Mouse (Mus musculus): Measurements from ENCODE around the gene Mta3. TPM values are rescaled to one million over a fixed set of nuclear protein-coding genes. Genes with fewer than 3 reads are reported as not detected.

Gene Mta3
- total RNA-seq, 2 experiments from 2014 or later = 83.8 to 89.0 TPM

DNA sequence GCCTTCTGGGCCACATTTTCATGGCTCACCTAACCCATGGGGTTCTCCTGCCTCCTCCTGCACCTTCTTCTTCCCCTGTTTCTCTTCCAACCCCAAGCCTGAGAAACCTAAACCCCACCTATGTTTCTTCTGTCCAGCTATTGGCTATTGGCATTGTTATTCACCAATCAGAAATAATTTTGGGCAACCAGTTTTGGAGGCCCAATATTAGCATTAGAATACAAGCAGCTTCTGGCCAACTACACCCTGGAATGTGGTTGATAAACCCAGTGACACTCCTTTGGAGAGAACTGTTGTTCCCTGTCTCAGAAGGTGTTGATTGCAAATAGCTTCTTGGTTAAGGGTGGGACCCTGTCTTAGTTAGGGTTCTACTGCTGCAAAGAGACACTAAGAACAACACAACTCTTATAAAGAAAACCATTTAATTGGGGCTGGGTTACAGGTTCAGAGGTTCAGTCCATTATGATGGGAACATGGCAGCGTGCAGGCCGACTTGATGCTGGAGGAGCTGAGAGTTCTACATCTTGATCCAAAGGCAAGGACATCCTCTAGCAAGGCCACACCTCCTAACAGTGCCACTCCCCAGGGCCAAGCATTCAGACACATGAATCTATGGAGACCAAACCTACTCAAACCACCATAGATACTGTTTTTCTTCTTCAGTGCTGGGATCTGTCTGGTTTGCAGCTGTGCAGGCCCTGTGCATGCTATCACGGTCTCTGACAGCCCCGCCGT is 44.4 kb downstream of the Mta3 start:
- DNase-seq (ENCODE audit: extremely low spot score in 1 of 2, low spot score in 1 of 2) = no peak

DNA sequence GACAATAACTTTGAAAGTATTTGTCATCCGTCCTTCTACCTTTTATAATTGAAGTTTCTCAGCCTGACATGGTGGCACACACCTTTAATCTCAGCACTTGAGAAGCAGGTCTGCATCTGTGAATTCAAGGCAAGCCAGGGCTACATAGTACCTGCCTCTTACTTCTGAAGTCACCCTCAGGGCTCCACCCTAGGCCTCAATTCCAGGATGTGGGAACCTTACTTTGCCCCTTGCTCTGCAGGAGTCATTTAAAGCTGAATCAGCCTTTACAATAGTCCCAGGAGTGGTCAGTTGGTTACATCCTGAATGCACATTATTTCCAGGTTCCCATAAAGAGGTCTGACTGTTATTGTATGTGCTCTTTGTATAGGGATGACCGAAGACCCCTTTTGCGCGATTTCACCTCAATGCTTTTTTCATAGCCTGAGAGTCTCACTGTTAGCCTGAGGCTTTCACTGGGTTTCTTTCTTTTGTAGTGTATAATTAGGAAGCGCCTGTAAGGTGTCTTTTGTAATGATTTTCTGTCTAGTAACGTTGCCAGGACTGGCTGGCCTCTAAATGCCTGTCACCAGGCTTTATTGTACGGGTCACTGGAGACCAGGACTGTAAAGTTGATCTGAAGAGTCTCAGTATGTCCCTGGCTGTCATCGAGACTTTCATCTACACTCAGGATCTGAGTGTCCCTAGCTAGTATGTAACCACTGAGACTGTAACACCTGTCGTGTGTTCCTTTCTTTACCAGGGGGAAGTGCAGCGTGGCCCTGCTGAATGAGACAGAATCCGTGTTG is 47.3 kb downstream of the Mta3 start:
- no peak for DNase-seq (ENCODE audit: extremely low spot score in 1 of 2, low spot score in 1 of 2)

DNA sequence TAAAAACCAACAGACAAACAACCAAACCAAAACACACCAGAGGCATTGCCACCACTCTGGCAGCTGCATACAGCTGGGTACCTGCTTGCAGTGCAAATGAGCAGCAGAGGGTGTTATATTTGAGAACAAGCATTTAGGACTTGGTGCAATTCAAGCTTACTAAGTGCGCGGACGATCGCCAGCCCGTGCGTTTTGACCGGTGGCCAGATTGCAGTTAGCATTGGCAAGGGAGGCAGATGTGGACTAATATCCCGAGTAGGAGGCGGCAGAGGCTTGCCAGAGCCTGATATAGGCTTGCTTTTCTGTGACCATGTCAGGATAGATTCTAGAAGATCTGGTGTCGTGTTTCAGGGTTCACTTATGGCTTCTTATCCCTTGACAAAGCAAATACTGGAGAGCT is 52.1 kb downstream of the Mta3 start:
- no peak for DNase-seq (ENCODE audit: extremely low spot score in 1 of 2, low spot score in 1 of 2)

DNA sequence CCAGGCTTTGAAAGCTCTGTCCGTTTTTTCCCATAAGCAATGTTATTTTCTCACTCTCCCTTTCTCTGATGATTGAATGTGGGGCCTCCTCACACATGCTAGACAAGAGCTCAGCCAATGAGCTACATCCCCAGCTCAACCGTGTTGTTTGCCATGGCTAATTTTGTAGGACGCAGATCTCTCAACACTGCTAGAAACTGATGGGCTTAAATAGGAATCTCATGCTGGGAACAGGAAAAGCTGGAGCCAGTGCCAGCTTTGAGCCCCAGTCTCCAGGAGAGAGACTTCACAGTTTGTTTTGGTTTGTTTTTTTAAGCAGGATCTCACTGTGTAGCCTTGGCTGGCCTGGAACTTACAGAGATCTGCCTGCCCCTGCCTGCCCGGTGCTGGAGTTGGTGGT is 53.6 kb downstream of the Mta3 start:
- no peak for DNase-seq (ENCODE audit: extremely low spot score in 1 of 2, low spot score in 1 of 2)

DNA sequence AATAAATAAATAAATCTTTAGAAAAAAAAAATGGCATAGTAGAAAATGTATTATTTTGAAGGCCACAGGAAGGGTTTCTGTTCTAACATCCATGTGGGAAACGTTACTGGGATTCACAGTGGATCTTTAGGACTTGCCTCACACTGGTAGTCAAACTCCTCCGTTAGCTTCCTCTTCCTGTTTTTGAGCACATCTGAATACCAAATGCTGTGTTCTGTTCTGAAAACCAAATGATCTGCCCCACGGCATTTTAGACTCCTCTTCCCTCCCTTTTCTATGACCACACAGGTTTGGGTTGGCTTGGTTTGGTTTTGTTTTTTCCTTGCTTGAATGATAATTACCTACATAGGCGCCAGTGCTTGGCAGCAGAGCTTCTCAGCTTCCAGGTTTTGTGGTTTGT is 58.6 kb downstream of the Mta3 start:
- no peak for DNase-seq (ENCODE audit: extremely low spot score in 1 of 2, low spot score in 1 of 2)

DNA sequence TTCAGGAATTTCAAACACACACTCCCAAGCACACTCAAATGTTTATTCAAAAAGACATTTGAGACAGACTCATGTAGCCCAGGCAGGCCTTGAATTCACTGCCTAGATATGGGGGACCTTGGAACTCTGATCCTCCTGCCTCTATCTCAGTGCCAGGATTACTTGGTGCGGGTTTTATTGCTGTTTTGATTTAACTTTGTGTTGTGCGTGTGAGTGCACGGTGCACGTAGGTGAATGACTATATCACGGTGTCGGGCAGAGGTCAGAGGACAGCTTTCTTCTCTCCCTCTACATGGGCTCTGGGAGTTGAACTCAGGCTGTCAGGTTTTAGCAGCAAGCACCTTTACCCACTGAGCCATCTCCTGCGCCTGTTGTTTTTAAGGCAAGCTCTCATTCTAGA is 61.1 kb downstream of the Mta3 start:
- no peak for DNase-seq (ENCODE audit: extremely low spot score in 1 of 2, low spot score in 1 of 2)

DNA sequence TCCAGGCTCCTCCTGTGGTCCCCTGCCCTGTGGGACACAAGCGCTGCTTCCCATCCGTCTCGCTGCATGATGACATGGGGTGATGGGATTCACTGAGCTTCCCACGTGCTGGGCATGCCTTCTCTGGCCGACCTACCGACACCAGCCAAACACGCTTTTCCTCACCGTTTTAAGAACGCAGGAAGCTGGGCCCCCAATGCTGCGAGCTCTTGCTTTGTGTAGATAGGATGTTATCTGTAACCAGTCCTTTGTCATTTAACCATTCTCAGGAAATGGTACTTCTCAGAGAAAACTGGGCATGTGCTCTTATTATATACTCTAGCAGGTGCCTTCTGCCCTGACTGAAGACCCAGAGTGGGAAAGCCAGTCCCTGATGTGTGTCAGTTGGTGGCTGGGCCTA is 62.3 kb downstream of the Mta3 start:
- no peak for DNase-seq (ENCODE audit: extremely low spot score in 1 of 2, low spot score in 1 of 2)

DNA sequence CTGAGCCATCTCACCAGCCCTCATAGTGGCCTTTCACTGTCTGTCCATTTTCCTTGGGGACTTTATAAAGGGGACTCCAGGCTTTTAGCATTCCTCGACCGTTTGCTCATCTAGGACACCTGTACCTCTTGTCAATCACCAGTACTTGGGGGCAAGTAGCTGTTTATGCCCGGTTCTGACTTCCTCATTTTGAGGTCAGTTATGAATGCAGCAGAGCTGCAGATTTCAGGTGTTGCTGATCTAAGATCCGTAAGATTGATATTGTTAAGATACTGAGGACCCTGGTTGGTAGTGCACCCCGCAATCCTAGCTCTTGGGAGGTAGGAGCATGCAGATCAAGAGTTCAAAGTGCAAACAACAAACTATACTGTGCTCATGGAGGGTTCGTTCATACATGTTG is 64.4 kb downstream of the Mta3 start:
- DNase-seq (ENCODE audit: extremely low spot score in 1 of 2, low spot score in 1 of 2) = no peak

DNA sequence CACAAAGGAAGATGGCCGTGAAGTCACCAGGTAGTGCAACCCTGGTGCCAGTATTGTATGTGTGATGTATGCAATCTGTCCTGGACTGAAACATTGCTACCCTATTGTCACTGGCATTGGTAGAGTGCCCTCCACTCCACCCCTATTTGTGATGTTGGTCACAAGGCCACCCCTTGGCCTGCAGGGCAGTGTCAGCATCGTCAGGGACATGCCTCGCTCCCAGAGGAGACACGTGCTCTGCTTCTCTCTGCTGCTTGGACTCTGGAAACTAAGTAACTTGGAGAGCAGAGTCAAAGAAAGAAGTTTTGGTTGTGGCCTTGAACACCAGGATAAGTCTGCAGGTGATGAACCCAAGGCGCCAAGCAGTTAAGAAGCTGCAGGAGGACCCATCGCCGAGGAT is 65.0 kb downstream of the Mta3 start:
- DNase-seq (ENCODE audit: extremely low spot score in 1 of 2, low spot score in 1 of 2) = no peak

DNA sequence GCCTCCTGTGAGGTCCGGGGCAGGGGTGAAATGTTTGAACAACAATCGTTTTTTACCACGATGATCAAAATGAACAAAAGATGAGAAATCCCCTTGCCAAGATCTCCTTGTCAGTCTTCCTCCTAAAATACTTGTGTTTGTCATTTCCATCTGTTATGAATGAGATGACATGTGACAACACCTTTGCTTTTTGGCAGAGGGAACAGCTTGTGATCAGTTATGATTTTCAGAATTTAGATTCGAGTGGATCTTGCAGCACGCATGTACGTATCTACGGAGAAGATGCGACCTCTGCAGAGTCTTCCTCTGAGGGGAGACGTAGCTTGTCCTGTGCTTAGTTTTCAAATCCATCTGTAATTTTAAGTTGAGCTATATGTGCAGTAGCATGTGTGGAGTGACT is 66.1 kb downstream of the Mta3 start:
- no peak for DNase-seq (ENCODE audit: extremely low spot score in 1 of 2, low spot score in 1 of 2)

DNA sequence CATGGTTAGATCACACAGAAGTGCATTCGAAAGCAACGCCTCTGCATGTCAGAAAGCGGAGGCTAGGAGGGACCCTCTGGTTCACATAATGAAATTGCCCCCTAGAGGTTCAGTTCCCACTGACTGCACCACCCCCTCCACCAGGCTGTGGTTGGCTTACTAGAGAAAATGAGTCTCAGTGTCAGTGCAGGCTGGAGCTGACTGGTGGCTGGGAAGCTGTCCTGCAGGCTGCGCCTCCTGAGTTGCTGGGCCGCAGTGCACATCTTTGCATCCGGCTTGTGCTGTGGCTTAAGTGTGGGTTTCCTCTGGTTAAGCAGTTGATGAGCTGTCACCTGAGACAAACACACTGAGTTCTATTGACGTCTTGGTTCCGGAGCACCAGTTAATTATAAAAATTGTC is 66.7 kb downstream of the Mta3 start:
- no peak for DNase-seq (ENCODE audit: extremely low spot score in 1 of 2, low spot score in 1 of 2)

DNA sequence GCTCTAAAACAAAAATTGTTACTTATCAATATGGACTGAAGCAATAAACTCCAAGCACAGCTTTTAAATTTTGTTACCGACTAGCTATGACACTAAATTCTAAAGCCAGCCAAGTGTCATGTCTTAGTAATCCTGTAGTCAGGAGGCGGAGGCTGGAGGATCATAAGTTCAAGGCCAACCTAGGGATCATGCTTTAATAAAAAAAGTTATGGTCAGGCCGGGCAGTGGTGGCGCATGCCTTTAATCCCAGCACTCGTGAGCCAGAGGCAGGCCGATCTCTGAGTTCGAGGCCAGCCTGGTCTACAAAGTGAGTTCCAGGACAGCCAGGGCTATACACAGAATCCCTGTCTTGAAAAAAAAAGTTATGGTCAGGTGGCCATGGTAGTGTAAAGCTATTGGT is 71.0 kb downstream of the Mta3 start:
- DNase-seq (ENCODE audit: extremely low spot score in 1 of 2, low spot score in 1 of 2) = no peak

DNA sequence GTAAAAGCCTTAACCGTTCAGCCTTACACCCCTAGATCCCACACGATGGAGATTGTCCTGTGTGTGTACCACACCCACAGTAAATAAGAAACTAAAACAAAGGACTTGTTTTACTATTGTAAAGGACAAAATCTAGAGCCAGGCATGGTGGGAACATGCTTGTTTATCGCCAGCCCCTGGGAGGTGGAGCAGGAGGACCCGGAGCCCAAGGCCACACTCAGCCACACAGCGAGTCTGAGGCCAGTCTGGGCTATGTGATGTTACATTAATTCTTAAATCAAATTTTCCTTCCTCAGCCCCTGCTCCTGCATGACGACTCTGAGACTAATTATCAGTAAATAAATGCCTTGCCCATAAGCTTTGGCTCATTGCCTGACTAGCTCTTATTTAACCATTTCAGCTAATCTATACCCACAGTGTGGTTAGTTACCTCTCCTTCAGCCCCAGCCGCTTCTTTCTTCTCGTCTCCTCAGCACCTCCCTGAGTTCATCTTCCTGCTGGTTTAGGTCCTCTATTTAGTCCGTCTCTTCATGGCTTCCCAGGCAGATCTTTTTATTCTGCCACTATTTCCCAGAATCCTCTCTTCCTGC is 71.6 kb downstream of the Mta3 start:
- DNase-seq (ENCODE audit: extremely low spot score in 1 of 2, low spot score in 1 of 2) = no peak

DNA sequence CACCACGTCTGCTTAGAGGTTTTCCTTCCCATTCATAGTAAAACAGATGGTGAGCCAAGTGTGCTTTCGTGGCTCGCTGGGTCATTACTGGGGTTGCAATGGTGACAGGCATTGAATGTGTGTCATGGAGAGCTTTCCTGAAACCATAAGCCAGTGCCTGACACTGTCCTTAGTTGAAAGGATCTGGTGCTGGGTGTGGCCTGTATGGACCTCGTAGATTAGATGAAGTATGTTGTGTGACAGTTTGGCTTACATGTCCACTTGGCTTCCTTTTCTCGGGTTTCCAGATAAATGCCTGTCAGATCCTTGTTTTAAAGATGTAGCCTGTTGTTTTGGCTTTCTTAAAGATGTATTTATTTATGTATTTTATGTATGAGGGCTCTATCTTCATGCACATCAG is 74.3 kb downstream of the Mta3 start:
- no peak for DNase-seq (ENCODE audit: extremely low spot score in 1 of 2, low spot score in 1 of 2)

DNA sequence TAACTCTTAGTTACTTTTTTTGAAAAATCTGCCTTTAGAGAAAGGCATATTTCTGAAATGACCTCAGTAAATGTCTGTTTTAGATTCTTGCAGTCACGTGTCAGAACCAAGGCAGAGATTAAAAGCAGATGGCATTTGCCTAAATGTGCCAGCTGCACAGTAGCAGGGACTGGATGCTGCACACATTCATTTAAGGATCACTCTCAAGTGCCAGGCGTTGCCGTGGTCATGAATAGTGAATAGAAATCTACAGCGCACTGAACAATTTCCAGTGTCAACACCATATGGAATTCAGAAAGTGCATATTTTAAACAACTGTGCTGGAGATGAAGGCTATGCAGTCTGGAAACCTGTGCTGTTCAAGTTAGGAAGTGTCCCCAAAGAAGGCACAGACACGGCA is 76.8 kb downstream of the Mta3 start:
- DNase-seq (ENCODE audit: extremely low spot score in 1 of 2, low spot score in 1 of 2) = no peak

DNA sequence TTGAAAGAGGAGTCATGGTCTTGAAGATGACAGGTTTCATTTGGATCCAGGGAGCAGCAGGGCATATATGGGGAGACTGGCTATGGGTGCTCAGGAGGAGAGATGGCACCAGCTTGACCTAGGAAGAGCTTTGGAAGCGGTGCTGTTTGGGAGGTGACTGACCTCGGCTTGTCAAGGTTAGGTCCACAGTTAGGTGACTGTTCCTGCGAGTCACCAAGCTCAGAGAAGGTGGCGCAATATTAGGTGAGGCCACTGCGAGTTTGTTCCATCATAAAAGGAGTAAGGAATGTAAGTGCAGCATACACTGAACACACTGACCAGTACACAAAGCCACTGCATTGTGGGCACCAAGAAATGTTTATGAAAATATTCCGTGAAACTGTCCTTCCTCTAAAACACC is 80.5 kb downstream of the Mta3 start:
- DNase-seq (ENCODE audit: extremely low spot score in 1 of 2, low spot score in 1 of 2) = no peak

DNA sequence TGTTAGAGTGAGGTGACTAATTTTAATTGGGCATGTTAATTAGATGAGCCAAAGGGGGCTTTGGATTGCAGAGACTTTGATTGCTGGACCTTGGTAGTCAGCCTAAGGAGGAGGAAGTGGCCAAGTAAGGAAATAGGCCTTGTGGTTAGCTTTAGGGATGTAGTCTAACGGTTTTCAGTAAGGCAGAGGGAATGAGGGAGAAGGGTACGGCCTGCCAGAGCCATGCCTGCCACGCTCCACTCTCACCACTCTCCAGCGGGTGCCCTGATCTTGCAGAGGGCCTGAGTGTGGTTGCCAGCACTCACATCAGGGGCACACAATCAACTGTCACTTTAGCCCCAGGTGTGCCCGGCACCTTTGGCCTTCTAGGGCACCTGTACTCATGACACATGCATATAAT is 84.2 kb downstream of the Mta3 start:
- DNase-seq (ENCODE audit: extremely low spot score in 1 of 2, low spot score in 1 of 2) = no peak

DNA sequence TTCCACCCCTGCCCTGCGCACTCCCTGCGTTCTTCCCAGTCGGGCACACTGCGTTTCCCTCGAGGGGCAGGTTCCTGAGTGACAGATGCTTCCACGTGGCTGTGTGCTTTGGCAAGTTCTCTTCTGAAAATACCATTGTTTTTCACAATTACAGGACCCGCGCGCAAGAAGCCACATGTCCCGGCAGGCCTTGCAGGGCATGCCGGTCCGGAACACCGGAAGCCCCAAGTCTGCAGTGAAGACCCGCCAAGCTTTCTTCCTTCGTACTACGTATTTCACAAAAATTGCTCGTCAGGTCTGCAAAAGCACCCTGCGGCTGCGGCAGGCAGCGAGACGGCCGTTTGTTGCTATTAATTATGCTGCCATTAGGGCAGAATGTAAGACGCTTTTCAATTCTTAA is 86.4 kb downstream of the Mta3 start:
- peak in 1 of 2 experiments; percentile 9 for DNase-seq (ENCODE audit: extremely low spot score in 1 of 2, low spot score in 1 of 2)

DNA sequence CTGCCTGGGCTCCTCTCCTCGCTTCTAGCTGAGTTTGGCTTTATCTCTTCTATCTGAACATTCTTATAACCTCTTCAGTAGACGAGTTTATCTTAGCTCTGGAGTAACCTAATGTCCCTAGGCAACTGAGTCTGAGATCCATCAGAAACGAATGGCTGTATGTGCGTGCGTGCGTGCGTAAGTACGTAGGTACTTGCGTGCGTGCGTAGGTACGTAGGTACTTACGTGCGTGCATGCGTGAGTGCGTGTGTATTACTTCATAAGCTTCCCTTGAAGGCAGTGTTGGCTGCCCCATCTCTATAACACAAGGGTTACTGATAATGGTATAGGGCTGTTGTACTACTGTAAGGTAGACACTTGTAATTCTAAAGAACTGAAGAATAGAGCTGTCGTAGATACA is 89.2 kb downstream of the Mta3 start:
- no peak for DNase-seq (ENCODE audit: extremely low spot score in 1 of 2, low spot score in 1 of 2)

DNA sequence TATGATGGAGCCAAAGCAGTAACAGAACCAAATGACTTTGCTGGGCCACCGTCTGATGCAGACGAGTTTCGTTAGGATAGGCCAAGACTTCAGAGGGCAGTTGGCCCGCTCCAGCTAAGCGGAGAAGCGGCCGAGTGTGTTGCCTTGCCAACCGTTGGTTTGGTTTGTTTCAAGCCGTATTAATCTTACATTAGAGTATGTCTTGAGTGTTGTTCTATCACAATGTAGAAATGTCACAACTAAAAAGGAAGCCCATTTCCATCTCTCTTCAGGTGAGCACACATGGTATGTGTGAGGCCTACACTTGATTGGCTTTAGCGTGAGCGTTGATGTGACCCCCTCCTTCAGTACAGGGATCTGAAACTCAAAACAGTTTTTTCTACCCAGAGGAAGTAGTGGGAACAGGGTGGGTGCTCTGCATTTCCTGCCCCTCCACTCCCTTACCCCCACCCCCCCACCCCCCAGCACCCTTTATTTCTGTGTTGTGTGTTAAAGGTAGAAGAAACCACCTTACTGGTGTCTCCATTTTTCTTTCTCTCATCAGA is 93.6 kb downstream of the Mta3 start:
- DNase-seq (ENCODE audit: extremely low spot score in 1 of 2, low spot score in 1 of 2) = no peak

DNA sequence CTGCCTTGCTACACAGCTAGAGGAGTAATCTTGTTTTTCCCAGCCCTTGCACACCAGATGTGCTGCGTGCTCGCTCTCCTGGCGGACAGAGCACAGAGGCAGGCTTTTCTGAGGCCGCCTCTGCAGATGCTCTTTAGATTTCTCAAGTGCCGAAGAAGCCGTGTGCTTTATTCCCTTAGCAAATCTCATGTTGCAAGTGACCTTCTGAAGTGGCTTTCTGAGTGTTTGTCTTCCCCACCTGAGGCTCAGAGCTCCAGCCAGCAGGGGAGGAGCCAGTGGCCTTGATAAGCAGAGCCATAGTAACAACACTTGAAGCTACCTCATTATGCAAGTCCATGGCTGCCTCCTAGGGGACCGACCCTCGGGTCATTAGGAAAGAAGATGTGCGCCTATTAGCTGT is 98.0 kb downstream of the Mta3 start:
- no peak for DNase-seq (ENCODE audit: extremely low spot score in 1 of 2, low spot score in 1 of 2)

DNA sequence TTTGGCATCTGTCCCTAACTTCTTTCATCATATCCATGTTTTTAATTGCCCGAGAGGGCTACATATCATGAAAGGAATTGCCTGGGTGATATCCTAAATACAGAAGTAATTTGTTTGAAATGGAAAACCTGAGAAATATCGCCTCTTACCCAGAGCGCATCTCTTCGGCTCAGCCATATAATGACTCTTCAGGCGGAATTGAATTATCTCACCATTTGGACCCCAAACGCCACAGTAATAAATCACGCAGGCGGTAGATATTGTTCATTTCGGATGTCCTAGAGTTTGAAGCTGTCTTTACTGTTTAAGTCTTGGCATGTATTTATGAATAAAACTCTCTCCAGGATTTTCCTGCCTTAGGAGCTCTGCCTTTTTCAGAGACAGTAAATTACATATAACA is 99.1 kb downstream of the Mta3 start:
- no peak for DNase-seq (ENCODE audit: extremely low spot score in 1 of 2, low spot score in 1 of 2)

Measured in layer of hippocampus, postnatal 25 days (tissue).